Mouse (Mus musculus) hindbrain, embryonic 15.5 days (tissue): ENCODE results near the gene Tbc1d13. TPM values are rescaled to one million over a fixed set of nuclear protein-coding genes. Genes with fewer than 3 reads are reported as not detected.
"Not testable (repeated sequence)": the region's sequence is repeated elsewhere in the genome, so short reads cannot be mapped to it uniquely, and the experiment has no call there.

Experiments
- ATAC-seq: fragments of 200-750 bp; cut with Nextera tagmentation; 2 replicates; pipeline ENCODE4 v1.8.0; 2017; ENCODE audit warnings: low read depth, moderate number of reproducible peaks, moderate TSS enrichment; ENCODE audit not compliant: low FRiP score
- H3K27ac ChIP-seq: fragments of 300-500 bp; sonication (generic); replicated peaks from 2 replicates; pipeline ENCODE4 v1.5.1; 2015; ENCODE audit warnings: mild to moderate bottlenecking, inconsistent platforms
- H3K27me3 ChIP-seq: fragments of 300-500 bp; sonication (generic); 2 replicates; pipeline ENCODE4 v1.6.1; 2015; ENCODE audit warnings: control low read depth, inconsistent platforms
- H3K36me3 ChIP-seq: fragments of 300-500 bp; sonication (generic); 2 replicates; pipeline ENCODE4 v1.6.1; 2015; ENCODE audit warnings: control low read depth, inconsistent platforms
- H3K4me1 ChIP-seq: fragments of 300-500 bp; sonication (generic); replicated peaks from 2 replicates; pipeline ENCODE4 v1.6.1; 2015; ENCODE audit warnings: control low read depth, inconsistent platforms
- H3K4me2 ChIP-seq: fragments of 300-500 bp; sonication (generic); 2 replicates; pipeline ENCODE4 v1.6.1; 2015; ENCODE audit warnings: moderate library complexity, mild to moderate bottlenecking, inconsistent platforms
- H3K4me3 ChIP-seq: fragments of 300-500 bp; sonication (generic); 2 replicates; pipeline ENCODE4 v1.5.1; 2015; ENCODE audit warnings: mild to moderate bottlenecking, inconsistent platforms
- H3K9ac ChIP-seq: fragments of 300-500 bp; sonication (generic); 2 replicates; pipeline ENCODE4 v1.6.1; 2015; ENCODE audit warnings: inconsistent platforms
- H3K9me3 ChIP-seq: fragments of 300-500 bp; sonication (generic); 2 replicates; pipeline ENCODE4 v1.6.1; 2016; ENCODE audit warnings: control low read depth, inconsistent platforms
- WGBS: fragments of 180-500 bp; shearing (Covaris S2); methylation state at CpG from one replicate; pipeline ENCODE4 v1.1.7; 2015; 5-methylcytosine and 5-hydroxymethylcytosine counted together
- polyA plus RNA-seq: library from polyadenylated mRNA; unstranded; fragments of >200 nt; fragmentation: Nextera tagmentation; extraction: Ambion mirVana; gene quantifications from 2 replicates; pipeline ENCODE4 v1.2.1, GENCODE M21; 2015

Gene Tbc1d13
- polyA plus RNA-seq, 1 experiment from 2014 or later: 12.4 TPM

- H3K36me3 ChIP-seq: peaks cover 77% of the 10 kb centered on the region
- H3K27ac ChIP-seq: no peak overlapping the region
- H3K9ac ChIP-seq: no peak overlapping the region
- WGBS: 100% methylated on average over 5 of the region's 5 CpGs
- H3K4me3 ChIP-seq: no peak overlapping the region
- no peak overlapping the region for H3K4me2 ChIP-seq
- no peak for ATAC-seq
- H3K9me3 ChIP-seq: no peaks in the 10 kb centered on the region
- no peaks in the 10 kb centered on the region for H3K27me3 ChIP-seq
- no peaks in the 10 kb centered on the region for H3K4me1 ChIP-seq
These were observed 25.9 kb upstream of the Tbc1d13 start for GRCm38 (mm10) chr2:30107646-30108045.

DNA sequence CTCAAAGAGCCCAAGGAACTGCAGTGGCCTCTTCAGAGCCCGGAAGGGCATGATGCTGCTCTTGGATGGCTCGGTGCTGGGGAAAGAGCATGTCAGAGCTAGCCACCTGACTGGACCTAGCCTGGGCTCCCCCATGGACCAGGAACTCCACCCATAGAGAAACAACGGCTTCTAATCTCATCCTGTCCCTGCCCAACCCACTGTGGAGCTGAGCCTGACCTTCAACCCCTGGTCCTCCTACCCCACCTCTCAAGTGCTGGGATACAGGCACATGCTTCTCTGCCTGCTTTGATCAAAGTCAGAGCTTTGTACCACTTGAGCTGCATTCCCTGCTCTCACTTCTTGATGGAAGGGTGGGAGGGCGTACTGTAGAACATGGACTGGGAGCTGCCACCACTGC lies 25.3 kb upstream of the Tbc1d13 start:
- WGBS: 91% methylated on average over 4 of the region's 4 CpGs
- Histone ChIP-seq H3K4me3 (no peak overlapping the region), H3K27ac (no peak overlapping the region), H3K9me3 (no peaks in the 10 kb centered on the region), H3K4me2 (no peak overlapping the region), H3K4me1 (no peaks in the 10 kb centered on the region), H3K36me3 (peaks cover 77% of the 10 kb centered on the region), H3K27me3 (no peaks in the 10 kb centered on the region), H3K9ac (no peak overlapping the region)
- no peak for ATAC-seq

- H3K27ac ChIP-seq: no peak overlapping the region
- peaks cover 54% of the 10 kb centered on the region for H3K36me3 ChIP-seq
- no peaks in the 10 kb centered on the region for H3K9me3 ChIP-seq
- no peak for ATAC-seq
- no peaks in the 10 kb centered on the region for H3K27me3 ChIP-seq
- WGBS: 98% methylated on average over 2 of the region's 2 CpGs
- H3K4me1 ChIP-seq: no peaks in the 10 kb centered on the region
- no peak overlapping the region for H3K9ac ChIP-seq
- H3K4me3 ChIP-seq: no peak overlapping the region
- no peak overlapping the region for H3K4me2 ChIP-seq
These were observed 22.0 kb upstream of the Tbc1d13 start for GRCm38 (mm10) chr2:30111500-30111899.

GRCm38 (mm10) chr2:30112564-30112963 lies 21.0 kb upstream of the Tbc1d13 start:
- Histone ChIP-seq H3K27ac (no peak overlapping the region), H3K4me2 (no peak overlapping the region), H3K27me3 (no peaks in the 10 kb centered on the region), H3K36me3 (peaks cover 45% of the 10 kb centered on the region), H3K9ac (no peak overlapping the region), H3K4me1 (no peaks in the 10 kb centered on the region), H3K4me3 (no peak overlapping the region), H3K9me3 (no peaks in the 10 kb centered on the region)
- ATAC-seq: no peak
- 88% methylated on average over 5 of the region's 5 CpGs for WGBS

DNA sequence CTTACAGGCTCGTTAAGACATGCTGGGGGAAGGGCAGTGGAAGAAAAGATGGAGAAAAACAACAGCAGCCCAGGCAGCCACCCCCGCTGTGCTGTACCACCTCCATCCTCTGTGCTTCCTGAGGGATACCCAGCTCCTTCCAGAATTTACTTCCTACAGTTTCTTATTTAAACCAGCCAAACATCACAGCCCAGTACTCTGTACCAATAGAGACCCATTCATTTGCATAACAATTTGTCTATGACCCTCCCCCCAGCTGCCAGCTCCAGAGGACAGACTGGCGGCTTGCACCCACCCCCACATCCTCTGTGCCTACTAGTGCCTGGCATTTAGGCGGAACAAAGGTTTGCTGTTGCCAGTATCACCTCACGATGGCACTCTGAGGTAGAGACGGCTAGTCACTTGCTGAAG lies 13.9 kb upstream of the Tbc1d13 start:
- Histone ChIP-seq H3K36me3 (no peaks in the 10 kb centered on the region), H3K9ac (no peak overlapping the region), H3K27ac (peak overlapping the region; percentile 18; the same call in 1 of the 2 replicates), H3K4me2 (no peak overlapping the region), H3K9me3 (no peaks in the 10 kb centered on the region), H3K4me1 (peaks cover 36% of the 10 kb centered on the region), H3K27me3 (no peaks in the 10 kb centered on the region), H3K4me3 (no peak overlapping the region)
- 15% methylated on average over 6 of the region's 6 CpGs for WGBS
- ATAC-seq: no peak; the same call in 1 of the 2 replicates

GRCm38 (mm10) chr2:30120269-30120668 lies 13.3 kb upstream of the Tbc1d13 start:
- Histone ChIP-seq H3K4me1 (peaks cover 41% of the 10 kb centered on the region), H3K27ac (no peak overlapping the region), H3K9ac (no peak overlapping the region), H3K4me2 (no peak overlapping the region), H3K4me3 (no peak overlapping the region), H3K9me3 (no peaks in the 10 kb centered on the region), H3K27me3 (no peaks in the 10 kb centered on the region), H3K36me3 (no peaks in the 10 kb centered on the region)
- WGBS: 73% methylated on average over 4 of the region's 4 CpGs
- ATAC-seq: no peak

DNA sequence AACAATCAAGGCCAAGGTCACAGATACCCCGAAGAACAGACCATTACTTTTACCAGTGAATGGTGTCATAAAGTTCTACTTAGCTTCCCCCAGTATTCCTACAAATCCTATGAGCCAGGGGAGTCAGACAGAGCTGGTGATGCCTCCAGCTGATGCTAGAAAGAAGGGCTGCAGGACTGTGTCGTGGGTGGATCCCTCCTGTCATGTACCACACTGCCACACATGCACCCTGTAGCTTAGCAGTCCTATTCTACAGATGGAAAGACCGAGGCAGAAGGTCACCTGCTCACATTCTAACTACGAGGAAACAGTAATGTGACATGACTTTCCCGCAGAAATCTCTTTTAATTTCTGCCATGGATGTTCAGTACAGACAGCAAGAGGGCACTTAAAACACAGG lies 10.8 kb upstream of the Tbc1d13 start:
- H3K4me3 ChIP-seq: no peak overlapping the region
- ATAC-seq: no peak
- H3K36me3 ChIP-seq: no peaks in the 10 kb centered on the region
- no peaks in the 10 kb centered on the region for H3K9me3 ChIP-seq
- WGBS: 93% methylated on average over 5 of the region's 5 CpGs
- H3K4me1 ChIP-seq: peaks cover 43% of the 10 kb centered on the region
- no peak overlapping the region for H3K9ac ChIP-seq
- H3K27me3 ChIP-seq: no peaks in the 10 kb centered on the region
- H3K27ac ChIP-seq: no peak overlapping the region
- peak overlapping the region; percentile 85 for H3K4me2 ChIP-seq

- no peaks in the 10 kb centered on the region for H3K27me3 ChIP-seq
- 2% methylated on average over 31 of the region's 44 CpGs for WGBS
- peaks cover 42% of the 10 kb centered on the region for H3K4me1 ChIP-seq
- no peaks in the 10 kb centered on the region for H3K36me3 ChIP-seq
- ATAC-seq: peak; percentile 82
- peak overlapping the region; percentile 96 for H3K27ac ChIP-seq
- H3K9ac ChIP-seq: peak overlapping the region; percentile 89
- no peaks in the 10 kb centered on the region for H3K9me3 ChIP-seq
- peak overlapping the region; percentile 85 for H3K4me2 ChIP-seq
- H3K4me3 ChIP-seq: peak overlapping the region; percentile 63
These were observed 9.6 kb upstream of the Tbc1d13 start for GRCm38 (mm10) chr2:30123729-30124471.

- Histone ChIP-seq H3K4me3 (peak within 1 kb of the TSS; percentile 63), H3K27ac (peak within 1 kb of the TSS; percentile 96), H3K27me3 (no peaks in the 10 kb centered on the region)
These were observed 8.9 kb upstream of the Tbc1d13 start, which contains the start of gene Zer1 for GRCm38 (mm10) chr2:30124472-30125274. TSS of gene Zer1 (minus strand) at chr2:30124585.

GRCm38 (mm10) chr2:30128789-30129188 lies 4.8 kb upstream of the Tbc1d13 start:
- Histone ChIP-seq H3K4me3 (no peak overlapping the region), H3K4me2 (no peak overlapping the region), H3K4me1 (peaks cover 19% of the 10 kb centered on the region), H3K27ac (no peak overlapping the region), H3K9me3 (no peaks in the 10 kb centered on the region), H3K27me3 (no peaks in the 10 kb centered on the region), H3K36me3 (no peaks in the 10 kb centered on the region), H3K9ac (no peak overlapping the region)
- 34% methylated on average over 2 of the region's 2 CpGs for WGBS
- no peak for ATAC-seq

More at GRCm38 (mm10) chr2:30124472-30125274, 8.9 kb upstream of the Tbc1d13 start, which contains the start of gene Zer1:
- Histone ChIP-seq H3K36me3 (no peaks in the 10 kb centered on the region), H3K4me1 (peaks cover 36% of the 10 kb centered on the region), H3K9ac (peak within 1 kb of the TSS; percentile 89), H3K4me2 (peak within 1 kb of the TSS; percentile 85), H3K9me3 (no peaks in the 10 kb centered on the region)
- ATAC-seq: peak; percentile 97
- WGBS: 8% methylated on average over 31 of the region's 31 CpGs

DNA sequence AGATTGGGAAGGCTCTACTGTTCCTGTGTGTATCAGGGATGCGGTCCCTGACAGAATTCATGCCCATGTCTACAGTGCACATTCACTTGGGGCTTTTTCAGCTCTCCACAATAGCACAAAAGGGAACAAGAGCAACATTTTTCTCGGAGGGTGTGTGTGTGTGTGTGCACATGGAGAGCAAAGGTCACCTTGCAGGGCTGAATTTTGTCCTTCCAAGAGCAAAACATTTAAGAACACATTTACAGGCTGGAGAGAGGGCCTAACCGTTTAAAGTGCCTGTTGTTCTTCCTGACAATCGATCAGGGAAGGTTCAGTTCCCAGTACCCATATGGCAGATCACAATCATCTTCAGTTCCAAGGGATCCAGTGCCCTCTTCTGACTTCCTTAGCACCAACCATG lies 3.4 kb upstream of the Tbc1d13 start:
- Histone ChIP-seq H3K9me3 (no peaks in the 10 kb centered on the region), H3K27me3 (no peaks in the 10 kb centered on the region), H3K27ac (no peak overlapping the region), H3K9ac (no peak overlapping the region), H3K4me1 (peaks cover 23% of the 10 kb centered on the region), H3K4me2 (no peak overlapping the region), H3K36me3 (no peaks in the 10 kb centered on the region), H3K4me3 (no peak overlapping the region)
- WGBS: 86% methylated on average over 4 of the region's 4 CpGs
- ATAC-seq: no peak

- H3K4me2 ChIP-seq, H3K27me3 ChIP-seq, ATAC-seq, H3K9ac ChIP-seq, H3K9me3 ChIP-seq, H3K36me3 ChIP-seq, H3K27ac ChIP-seq, H3K4me3 ChIP-seq: not testable (repeated sequence)
- WGBS: 71% methylated on average over 5 of the region's 5 CpGs
- peaks cover 26% of the 10 kb centered on the region for H3K4me1 ChIP-seq
These were observed 2.3 kb upstream of the Tbc1d13 start for GRCm38 (mm10) chr2:30131240-30131639.
